Mouse (Mus musculus) CH12.LX (cell line): ENCODE data around the gene Fabp3. TPM values are rescaled to one million over a fixed set of nuclear protein-coding genes. Genes with fewer than 3 reads are reported as not detected.

Source experiments
- DNase-seq: peaks from one replicate; pipeline ENCODE4 v3.0.0-alpha.2; 2013; ENCODE audit errors: extremely low read depth
- H3K27ac ChIP-seq: 2 replicates; pipeline ENCODE4 v1.5.1; 2012; ENCODE audit warnings: low read depth, mild to moderate bottlenecking, control low read depth, moderate library complexity; ENCODE audit not compliant: insufficient read depth
- H3K27me3 ChIP-seq: replicated peaks from 2 replicates; pipeline ENCODE3; 2012; ENCODE audit warnings: inconsistent platforms
- H3K36me3 ChIP-seq, 2 experiments: replicated peaks in 1 of 2; 2 replicates each; pipeline versions ENCODE3 to v1.6.1; 2012; ENCODE audit warnings: inconsistent platforms in 1 of 2, low read length in 1 of 2, mild to moderate bottlenecking in 1 of 2, mixed read lengths in 1 of 2, moderate library complexity in 1 of 2; ENCODE audit not compliant: control insufficient read depth in 1 of 2, insufficient read depth in 1 of 2
- H3K4me1 ChIP-seq, 2 experiments: 2 replicates each; pipeline ENCODE4 v1.6.1; 2012; ENCODE audit warnings: inconsistent platforms in 1 of 2, moderate library complexity in 1 of 2; ENCODE audit not compliant: insufficient read depth in 2 of 2, control insufficient read depth in 1 of 2
- H3K4me2 ChIP-seq: 2 replicates; pipeline ENCODE4 v1.6.1; 2012; ENCODE audit warnings: low read depth, mild to moderate bottlenecking, control low read depth; ENCODE audit not compliant: poor library complexity, insufficient read depth, severe bottlenecking
- H3K4me3 ChIP-seq, 3 experiments: fragments of 150-350 bp in 1 of 3; sonication (generic) in 1 of 3; replicated peaks in 1 of 3; 2 replicates each; pipeline versions ENCODE3 to v1.5.1; 2011 to 2012; ENCODE audit warnings: low read depth in 2 of 3, low read length in 2 of 3, mild to moderate bottlenecking in 2 of 3, moderate library complexity in 2 of 3, control low read depth in 1 of 3, improper control_type of control experiment in 1 of 3, inconsistent platforms in 1 of 3, mixed read lengths in 1 of 3; ENCODE audit not compliant: poor library complexity in 1 of 3
- H3K79me2 ChIP-seq: replicated peaks from 2 replicates; pipeline ENCODE4 v1.6.1; 2012; ENCODE audit warnings: mild to moderate bottlenecking, moderate library complexity; ENCODE audit not compliant: control insufficient read depth, poor library complexity, insufficient read depth, severe bottlenecking; ENCODE audit errors: extremely low read depth
- H3K9ac ChIP-seq: 2 replicates; pipeline ENCODE4 v1.6.1; 2012; ENCODE audit warnings: low read depth, mild to moderate bottlenecking, control low read depth, moderate library complexity; ENCODE audit not compliant: insufficient read depth
- H3K9me3 ChIP-seq: replicated peaks from 2 replicates; pipeline ENCODE3; 2012; ENCODE audit warnings: low read length, inconsistent platforms, mixed read lengths
- BHLHE40 ChIP-seq: IDR thresholded peaks from 2 replicates; pipeline ENCODE4 v1.6.1; 2011; ENCODE audit warnings: mild to moderate bottlenecking, low read depth, low read length, improper control_type of control experiment
- ELF1 ChIP-seq: IDR thresholded peaks from 2 replicates; pipeline ENCODE4 v1.6.1; 2014; ENCODE audit warnings: low read depth, mild to moderate bottlenecking, inconsistent platforms, low read length, improper control_type of control experiment
- EP300 ChIP-seq: IDR thresholded peaks from 2 replicates; pipeline ENCODE4 v1.6.1; 2011; ENCODE audit warnings: low read length, improper control_type of control experiment
- ETS1 ChIP-seq: conservative IDR thresholded peaks from 2 replicates; pipeline ENCODE4 v1.6.1; 2012; ENCODE audit warnings: low read depth, mild to moderate bottlenecking, inconsistent platforms, low read length, improper control_type of control experiment, moderate library complexity
- HCFC1 ChIP-seq: IDR thresholded peaks from 2 replicates; pipeline ENCODE4 v1.6.1; 2012; ENCODE audit warnings: low read depth, mild to moderate bottlenecking, inconsistent platforms, low read length, improper control_type of control experiment
- IRF4 ChIP-seq: IDR thresholded peaks from 2 replicates; pipeline ENCODE4 v1.6.1; 2014; ENCODE audit warnings: low read depth, mild to moderate bottlenecking, inconsistent platforms, low read length, improper control_type of control experiment
- MAZ ChIP-seq: IDR thresholded peaks from 2 replicates; pipeline ENCODE4 v1.6.1; 2012; ENCODE audit warnings: low read depth, mild to moderate bottlenecking, inconsistent platforms, low read length, improper control_type of control experiment, moderate library complexity
- MEF2A ChIP-seq: IDR thresholded peaks from 2 replicates; pipeline ENCODE4 v1.6.1; 2014; ENCODE audit warnings: low read depth, mild to moderate bottlenecking, inconsistent platforms, low read length, improper control_type of control experiment, borderline replicate concordance
- MXI1 ChIP-seq: IDR thresholded peaks from 2 replicates; pipeline ENCODE4 v1.6.1; 2011; ENCODE audit warnings: mild to moderate bottlenecking, low read depth, low read length, improper control_type of control experiment
- MYC ChIP-seq: IDR thresholded peaks from 2 replicates; pipeline ENCODE4 v1.6.1; 2011; ENCODE audit warnings: low read depth, mild to moderate bottlenecking, improper control_type of control experiment, low read length
- NELFE ChIP-seq: IDR thresholded peaks from 2 replicates; pipeline ENCODE4 v1.6.1; 2011; ENCODE audit warnings: low read depth, low read length, improper control_type of control experiment
- POLR2A ChIP-seq: IDR thresholded peaks from 2 replicates; pipeline ENCODE4 v1.6.1; 2011; ENCODE audit warnings: low read depth, mild to moderate bottlenecking, improper control_type of control experiment, low read length
- POLR2AphosphoS2 ChIP-seq: IDR thresholded peaks from 2 replicates; pipeline ENCODE4 v1.6.1; 2011; ENCODE audit warnings: low read depth, low read length, improper control_type of control experiment
- RAD21 ChIP-seq: IDR thresholded peaks from 2 replicates; pipeline ENCODE4 v1.6.1; 2011; ENCODE audit warnings: low read depth, mild to moderate bottlenecking, low read length, improper control_type of control experiment, moderate library complexity
- SMC3 ChIP-seq: IDR thresholded peaks from 2 replicates; pipeline ENCODE4 v1.6.1; 2011; ENCODE audit warnings: low read depth, low read length, improper control_type of control experiment
- TBP ChIP-seq: conservative IDR thresholded peaks from 2 replicates; pipeline ENCODE4 v1.6.1; 2011; ENCODE audit warnings: low read depth, low read length, improper control_type of control experiment
- TCF12 ChIP-seq: IDR thresholded peaks from 2 replicates; pipeline ENCODE4 v1.6.1; 2014; ENCODE audit warnings: low read depth, mild to moderate bottlenecking, inconsistent platforms, low read length, improper control_type of control experiment
- USF1 ChIP-seq: IDR thresholded peaks from 2 replicates; pipeline ENCODE4 v1.6.1; 2014; ENCODE audit warnings: low read depth, mild to moderate bottlenecking, inconsistent platforms, low read length, improper control_type of control experiment
- ZKSCAN1 ChIP-seq: IDR thresholded peaks from 2 replicates; pipeline ENCODE4 v1.6.1; 2012; ENCODE audit warnings: low read depth, inconsistent platforms, low read length, improper control_type of control experiment, borderline replicate concordance
- ZMIZ1 ChIP-seq: IDR thresholded peaks from 2 replicates; pipeline ENCODE4 v1.6.1; 2012; ENCODE audit warnings: low read depth, mild to moderate bottlenecking, inconsistent platforms, low read length, improper control_type of control experiment
- ZNF384 ChIP-seq: IDR thresholded peaks from 2 replicates; pipeline ENCODE4 v1.6.1; 2012; ENCODE audit warnings: low read depth, low read length, improper control_type of control experiment, inconsistent platforms
- dilution Hi-C: fragments of 300-500 bp; cut with MboI; formaldehyde crosslinking; loops from 2 replicates; pipeline ENCODE4 v1.14.3; 2020; ENCODE audit warnings: low sequenced_read_pairs; ENCODE audit not compliant: extremely low pct_unique_long_range_greater_than_20kb, extremely low pct_ligation_motif_present
- in situ Hi-C: fragments of 300-500 bp; cut with MboI; formaldehyde crosslinking; loops from 3 replicates; pipeline ENCODE4 v1.14.3; 2019; ENCODE audit warnings: low sequenced_read_pairs, low pct_ligation_motif_present, low pct_unique_long_range_greater_than_20kb, mixed read lengths
- polyA plus RNA-seq: library from polyadenylated mRNA; unstranded; fragments of >175 nt; gene quantifications from 2 replicates; pipeline ENCODE4 v1.2.1, GENCODE M21; 2012; ENCODE audit warnings: low read depth; ENCODE audit not compliant: insufficient read length
- total RNA-seq, 2 experiments: library from RNA; depleted of rRNA; stranded (reverse); fragments of 300-350 nt in 1 of 2; fragments of >200 nt in 1 of 2; gene quantifications; 2 replicates each; pipeline ENCODE4 v1.2.3; 2012 to 2014

Fabp3 gene
- total and polyA plus RNA-seq, 3 experiments = not detected

DNA sequence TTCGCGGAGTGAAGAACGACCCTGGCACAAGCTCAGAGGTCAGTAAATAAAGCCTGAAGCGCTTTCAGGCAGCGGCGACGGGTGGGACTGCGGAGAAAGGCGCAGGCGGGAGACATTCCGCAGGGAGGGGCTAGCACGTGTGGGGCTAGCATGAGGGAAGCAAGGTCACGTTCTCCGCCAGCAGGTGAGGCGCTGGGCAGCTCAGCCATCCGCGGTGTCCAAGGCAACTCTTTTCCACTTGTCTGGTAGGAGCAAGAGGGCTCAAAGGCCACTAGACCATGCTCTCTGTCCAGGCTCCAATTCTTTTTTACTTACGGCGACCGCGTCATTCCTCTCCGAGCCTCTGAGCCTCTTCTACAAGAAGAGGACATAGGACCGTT lies 554 bp upstream of the Fabp3 start:
- peaks cover 0 to 9% of the 10 kb centered on the region in 2 experiments for H3K36me3 ChIP-seq
- no peak overlapping the region for H3K4me2 ChIP-seq
- peaks cover 8% of the 10 kb centered on the region for H3K27me3 ChIP-seq
- DNase-seq = no peak
- H3K27ac ChIP-seq = no peak overlapping the region
- no peak for TF ChIP-seq ZKSCAN1
- TF ChIP-seq MXI1 = no peak
- no peak for TF ChIP-seq ZMIZ1
- TF ChIP-seq RAD21 = no peak
- TF ChIP-seq POLR2A = no peak
- TF ChIP-seq TCF12 = no peak
- no peak for TF ChIP-seq MEF2A
- no peak for TF ChIP-seq BHLHE40
- TF ChIP-seq NELFE = no peak
- TF ChIP-seq TBP = no peak
- TF ChIP-seq SMC3 = no peak
- TF ChIP-seq MAZ = no peak
- TF ChIP-seq IRF4 = no peak
- TF ChIP-seq USF1 = no peak
- TF ChIP-seq POLR2AphosphoS2 = no peak
- TF ChIP-seq MYC = no peak
- TF ChIP-seq ELF1 = no peak
- no peak for TF ChIP-seq ETS1
- no peak for TF ChIP-seq HCFC1
- TF ChIP-seq EP300 = no peak
- TF ChIP-seq, all 38 proteins: peak for 0
- Histone ChIP-seq H3K79me2 (no peaks in the 10 kb centered on the region), H3K9me3 (no peaks in the 10 kb centered on the region), H3K4me1 (peaks cover 0 to 18% of the 10 kb centered on the region in 2 experiments; a peak in 2 of 4 replicates), H3K9ac (no peak overlapping the region), H3K4me3 (no peak overlapping the region)
- in situ Hi-C loops (no loop called here), dilution Hi-C loops (no loop called here)

DNA sequence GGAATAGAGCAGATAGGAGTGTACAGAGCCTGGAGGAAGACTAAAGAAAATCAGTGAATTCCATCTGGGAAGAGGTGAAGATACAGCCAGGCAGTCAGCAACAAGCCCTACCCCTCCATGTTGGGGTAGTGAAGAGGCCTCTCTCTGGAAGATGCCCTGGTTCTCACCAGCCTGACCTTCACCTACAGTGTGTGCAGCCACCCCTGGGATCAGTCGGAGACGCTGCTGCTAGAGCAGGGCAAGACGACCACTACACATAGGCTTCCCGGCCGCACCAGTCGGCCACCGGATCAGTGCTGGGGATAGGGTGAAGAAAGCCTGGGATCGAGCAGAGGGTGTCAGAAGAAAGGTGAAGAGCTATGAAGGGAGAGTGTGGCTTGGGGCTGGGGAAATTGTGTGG lies 859 bp downstream of the Fabp3 start:
- H3K4me2 ChIP-seq = no peak overlapping the region
- in situ Hi-C loops = no loop called here
- dilution Hi-C loops = no loop called here

More for the DNA sequence above, 859 bp downstream of the Fabp3 start:
- H3K27me3 ChIP-seq = peaks cover 7% of the 10 kb centered on the region
- peaks cover 0 to 11% of the 10 kb centered on the region in 2 experiments; a peak in 2 of 4 replicates for H3K4me1 ChIP-seq
- H3K36me3 ChIP-seq = peaks cover 1 to 23% of the 10 kb centered on the region in 2 experiments
- no peak for DNase-seq
- H3K79me2 ChIP-seq = no peaks in the 10 kb centered on the region
- no peak overlapping the region for H3K9ac ChIP-seq
- TF ChIP-seq ZNF384 = no peak
- H3K4me3 ChIP-seq = no peak overlapping the region
- H3K27ac ChIP-seq = no peak overlapping the region
- H3K9me3 ChIP-seq = no peaks in the 10 kb centered on the region
